Mouse (Mus musculus) retina, embryonic 14.5 days (tissue): ENCODE results near the gene Zbtb39.
"Not testable (repeated sequence)": the region's sequence is repeated elsewhere in the genome, so short reads cannot be mapped to it uniquely, and the experiment has no call there.

Experiments
- DNase-seq: peaks from one replicate; pipeline ENCODE4 v3.0.0-alpha.2; 2015; ENCODE audit warnings: low spot score

Gene Zbtb39

GRCm38 (mm10) chr10:127737552-127737951 lies 1.8 kb upstream of the Zbtb39 start:
- no peak for DNase-seq

- peak; percentile 62 for DNase-seq
Measured at GRCm38 (mm10) chr10:127738151-127738882, 1.0 kb upstream of the Zbtb39 start.

- peak; percentile 35 for DNase-seq
Measured at GRCm38 (mm10) chr10:127739661-127740161, 373 bp downstream of the Zbtb39 start.

GRCm38 (mm10) chr10:127744661-127745060 lies 5.3 kb downstream of the Zbtb39 start:
- peak; percentile 63 for DNase-seq

GRCm38 (mm10) chr10:127745886-127746285 lies 6.5 kb downstream of the Zbtb39 start:
- DNase-seq, result no peak

GRCm38 (mm10) chr10:127747254-127747653 lies 7.9 kb downstream of the Zbtb39 start:
- no peak for DNase-seq

- no peak for DNase-seq
Measured at GRCm38 (mm10) chr10:127748847-127749612, 9.7 kb downstream of the Zbtb39 start.

GRCm38 (mm10) chr10:127750136-127750777 lies 10.9 kb downstream of the Zbtb39 start:
- no peak for DNase-seq

- DNase-seq, result no peak
Measured at GRCm38 (mm10) chr10:127751548-127751947, 12.2 kb downstream of the Zbtb39 start, which contains the start of gene Gpr182. Gene Gpr182 (minus strand): TSS chr10:127751732.

GRCm38 (mm10) chr10:127754566-127755166 lies 15.3 kb downstream of the Zbtb39 start:
- no peak for DNase-seq

GRCm38 (mm10) chr10:127755246-127755645 lies 15.9 kb downstream of the Zbtb39 start:
- DNase-seq, result no peak

GRCm38 (mm10) chr10:127755770-127756468 lies 16.6 kb downstream of the Zbtb39 start:
- DNase-seq, result no peak

- no peak for DNase-seq
Measured at GRCm38 (mm10) chr10:127759181-127760110, 20.1 kb downstream of the Zbtb39 start, which contains the start of the genes Rdh1 and Rdh16f1. Gene Rdh1 (plus strand): TSS chr10:127759721. Gene Rdh16f1 (plus strand): TSS chr10:127759787.

GRCm38 (mm10) chr10:127762926-127763325 lies 23.6 kb downstream of the Zbtb39 start:
- DNase-seq, result not testable (repeated sequence)

- no peak for DNase-seq
Measured at GRCm38 (mm10) chr10:127763914-127764680, 24.8 kb downstream of the Zbtb39 start.

- DNase-seq, result no peak
Measured at GRCm38 (mm10) chr10:127766564-127766963, 27.2 kb downstream of the Zbtb39 start.

GRCm38 (mm10) chr10:127776011-127776410 lies 36.7 kb downstream of the Zbtb39 start, which contains the start of gene Rdh9:
Gene Rdh9 (plus strand): TSS chr10:127776386.
- no peak for DNase-seq

GRCm38 (mm10) chr10:127782321-127782720 lies 43.0 kb downstream of the Zbtb39 start:
- not testable (repeated sequence) for DNase-seq

GRCm38 (mm10) chr10:127785411-127785810 lies 46.1 kb downstream of the Zbtb39 start:
- not testable (repeated sequence) for DNase-seq
